Mouse (Mus musculus) layer of hippocampus, postnatal 25 days (tissue): ENCODE measurements around the gene Zdhhc8. TPM values are rescaled to one million over a fixed set of nuclear protein-coding genes. Genes with fewer than 3 reads are reported as not detected.
A peak's percentile ranks its signal among the peaks of the same experiment; 100 is the strongest.

Experiments used
- DNase-seq, 2 experiments: peaks; one replicate each; pipeline ENCODE4 v3.0.0; 2022; ENCODE audit warnings: mixed read lengths in 2 of 2, low spot score in 1 of 2; ENCODE audit errors: extremely low spot score in 1 of 2
- total RNA-seq, 2 experiments: library from RNA; stranded (reverse); gene quantifications; 2 replicates each; pipeline ENCODE4 v1.2.3; 2021

The Zdhhc8 gene
- 10 to 100 TPM; 77.0 to 95.9 TPM for total RNA-seq

DNA sequence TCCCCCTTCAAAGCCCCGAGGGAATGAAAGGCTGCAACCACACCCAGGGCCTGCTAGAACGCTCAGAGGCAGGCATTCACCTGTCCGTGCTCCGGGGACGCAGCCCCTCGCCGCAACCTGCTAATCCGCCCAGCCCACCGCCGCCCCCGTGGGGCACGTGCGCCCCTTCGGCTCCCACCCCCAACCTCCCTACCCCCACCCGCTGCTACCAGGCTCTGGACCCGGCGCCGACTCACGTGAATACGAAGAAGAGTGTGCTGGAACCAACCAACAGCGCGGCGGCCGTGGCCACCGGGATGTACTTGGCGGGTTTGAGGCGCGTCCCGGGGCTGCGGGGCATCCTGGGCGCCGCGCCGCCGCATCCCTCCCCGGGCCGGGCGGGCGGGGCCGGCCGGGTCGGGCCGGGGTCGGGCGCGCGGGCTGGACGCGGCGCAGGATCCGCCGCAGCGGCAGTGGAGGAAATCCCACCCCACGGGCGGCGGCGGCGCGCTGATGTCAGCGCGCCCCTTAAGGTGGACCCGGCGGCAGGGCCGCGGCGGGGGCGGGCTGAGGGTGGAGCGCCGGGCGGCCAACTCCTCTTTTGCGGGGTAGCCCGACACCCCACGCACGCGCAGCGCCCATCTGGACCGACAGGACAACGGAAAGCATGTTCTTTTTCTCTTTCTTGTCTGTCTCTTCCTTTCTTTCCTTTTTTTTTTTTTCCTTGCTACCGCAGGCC lies at the start of gene Zdhhc8:
Zdhhc8 (minus strand) TSS at position 466 of the 718 bp plus-strand sequence.
- peak in 1 of 2 experiments; percentile 67 for DNase-seq

DNA sequence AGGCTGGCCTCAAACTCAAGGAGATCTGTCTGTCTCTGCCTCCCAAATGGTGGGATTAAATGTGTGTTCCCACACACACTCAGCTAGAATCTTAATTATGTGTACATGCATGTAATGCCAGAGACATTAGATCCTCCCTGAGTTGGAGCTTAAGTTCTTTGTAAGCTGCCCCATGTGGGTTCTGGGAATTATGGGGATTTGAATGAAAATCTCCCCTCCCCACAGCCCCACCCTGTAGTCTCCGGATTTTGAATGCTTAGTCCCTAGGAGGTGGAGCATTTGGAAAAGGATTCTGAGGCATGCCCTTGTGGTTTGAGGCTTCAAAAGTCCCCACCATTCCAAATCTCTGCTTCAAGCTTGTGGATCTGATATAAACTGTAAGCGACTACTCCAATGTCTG lies 40.2 kb upstream of the Zdhhc8 start:
- DNase-seq = no peak

- DNase-seq = no peak
Observed at GRCm38 (mm10) chr16:18268182-18268581, 33.2 kb upstream of the Zdhhc8 start.

DNA sequence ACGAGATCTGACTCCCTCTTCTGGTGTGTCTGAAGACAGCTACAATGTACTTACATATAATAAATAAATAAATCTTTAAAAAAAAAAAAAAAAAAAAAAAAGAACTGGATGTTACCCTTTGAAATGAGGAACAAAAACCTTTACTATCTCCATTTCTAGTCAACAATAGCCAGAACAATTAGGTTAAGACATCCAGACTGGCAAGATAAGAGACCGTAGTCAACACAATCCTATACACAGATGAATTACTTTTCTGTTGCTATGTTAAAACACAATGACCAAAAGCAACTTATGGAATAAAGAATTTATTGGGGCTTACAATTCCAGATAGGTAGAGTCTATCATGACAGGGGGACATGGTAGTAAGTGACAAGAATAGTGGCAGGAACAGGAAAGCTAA lies 30.1 kb upstream of the Zdhhc8 start:
- no peak for DNase-seq

DNA sequence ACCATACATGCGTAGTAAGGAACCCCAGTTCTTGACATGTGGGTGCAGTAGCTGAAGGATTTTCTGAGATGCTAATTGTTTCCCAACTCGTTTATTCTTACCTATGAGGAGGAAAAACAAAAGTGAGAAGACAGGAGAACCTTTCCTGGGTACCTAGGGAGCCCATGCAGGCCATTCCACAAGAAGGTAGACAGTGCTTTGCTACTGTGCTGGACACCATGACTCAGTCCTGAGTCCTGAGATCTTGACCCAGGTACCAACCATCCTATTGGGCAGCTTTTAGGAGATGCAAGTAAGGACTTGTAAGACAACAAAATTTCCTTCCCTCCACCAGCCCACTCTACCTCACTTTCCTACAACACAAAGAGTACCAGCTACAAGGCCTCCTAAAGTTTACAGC lies 23.3 kb upstream of the Zdhhc8 start, which contains the start of gene Gm49776:
Gm49776 (minus strand) TSS at position 101 of the 400 bp plus-strand sequence.
- no peak for DNase-seq

DNA sequence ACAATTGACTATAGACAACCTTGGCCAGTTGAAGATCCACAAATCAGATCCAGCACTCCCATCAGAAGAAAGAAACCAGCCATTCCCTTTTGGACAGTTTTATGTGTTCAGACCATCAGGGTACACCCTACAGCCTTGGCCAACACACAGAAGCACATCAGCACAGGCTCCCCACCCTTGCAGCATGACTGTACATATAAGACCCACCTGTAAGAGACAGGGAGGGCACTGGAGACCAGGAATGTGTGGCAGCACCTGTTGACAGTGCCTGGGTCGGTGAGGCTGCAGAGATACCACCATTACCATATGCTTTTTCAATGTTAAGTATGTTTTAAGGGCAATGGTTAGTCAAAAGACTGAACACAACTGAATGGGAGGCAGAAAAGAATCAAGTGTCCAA lies 18.9 kb upstream of the Zdhhc8 start:
- no peak for DNase-seq

DNA sequence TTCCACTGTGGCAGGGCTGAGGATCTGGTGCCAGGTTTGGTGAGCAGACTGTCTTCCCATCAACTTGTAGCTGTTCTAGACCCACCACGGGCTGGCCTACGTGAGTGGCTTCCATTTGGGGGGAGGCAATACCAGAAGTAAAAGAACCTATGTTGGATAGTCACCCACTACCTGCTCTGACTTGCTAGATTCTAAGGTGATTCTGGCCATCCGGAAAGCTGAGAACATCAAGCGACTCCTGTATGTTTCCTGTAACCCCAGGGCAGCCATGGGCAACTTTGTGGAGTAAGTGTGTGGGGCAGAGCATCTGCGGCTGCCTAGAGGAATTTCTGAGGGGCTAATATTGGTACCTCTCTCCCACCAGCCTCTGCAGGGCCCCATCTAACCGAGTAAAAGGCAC lies 17.8 kb upstream of the Zdhhc8 start:
- no peak for DNase-seq

DNA sequence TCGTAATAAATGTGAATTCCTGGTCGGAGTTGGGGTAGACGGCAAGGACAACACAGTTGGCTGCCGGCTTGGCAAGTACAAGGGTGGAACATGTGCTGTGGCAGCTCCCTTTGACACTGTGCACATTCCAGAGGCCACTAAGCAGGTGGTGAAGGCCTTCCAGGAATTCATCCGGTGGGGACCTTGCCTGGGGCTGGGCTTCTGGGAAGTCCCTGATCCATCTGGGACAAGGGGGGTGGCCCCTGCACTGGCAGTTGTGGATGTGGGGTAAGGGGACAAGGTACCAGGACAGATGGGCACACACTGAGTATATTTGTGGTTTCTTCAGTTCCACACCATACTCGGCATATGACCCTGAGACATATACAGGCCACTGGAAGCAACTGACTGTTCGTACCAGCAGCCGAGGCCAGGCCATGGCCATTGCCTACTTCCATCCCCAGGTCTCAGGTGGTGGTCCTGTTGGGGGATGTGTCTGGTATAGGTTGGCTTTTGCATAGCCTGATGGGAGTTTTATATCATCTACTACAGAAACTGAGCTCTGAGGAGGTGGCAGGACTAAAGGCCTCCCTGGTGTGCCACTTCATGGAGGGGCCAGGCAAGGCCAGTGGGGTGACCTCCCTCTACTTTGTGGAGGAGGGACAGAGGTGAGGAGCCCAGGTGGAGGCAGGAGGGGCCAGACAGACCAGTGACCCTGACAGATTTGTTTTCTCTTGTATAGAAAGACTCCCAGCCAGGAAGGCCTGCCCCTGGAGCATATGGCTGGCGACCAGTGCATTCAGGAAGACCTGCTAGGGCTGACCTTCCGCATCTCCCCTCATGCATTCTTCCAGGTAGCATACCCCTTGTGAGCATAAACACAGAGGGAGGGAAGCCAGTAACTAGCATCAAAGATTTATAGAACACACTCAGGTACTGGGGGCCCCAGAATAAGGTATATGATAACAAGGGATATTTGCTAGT lies 16.2 kb upstream of the Zdhhc8 start:
- DNase-seq = no peak

DNA sequence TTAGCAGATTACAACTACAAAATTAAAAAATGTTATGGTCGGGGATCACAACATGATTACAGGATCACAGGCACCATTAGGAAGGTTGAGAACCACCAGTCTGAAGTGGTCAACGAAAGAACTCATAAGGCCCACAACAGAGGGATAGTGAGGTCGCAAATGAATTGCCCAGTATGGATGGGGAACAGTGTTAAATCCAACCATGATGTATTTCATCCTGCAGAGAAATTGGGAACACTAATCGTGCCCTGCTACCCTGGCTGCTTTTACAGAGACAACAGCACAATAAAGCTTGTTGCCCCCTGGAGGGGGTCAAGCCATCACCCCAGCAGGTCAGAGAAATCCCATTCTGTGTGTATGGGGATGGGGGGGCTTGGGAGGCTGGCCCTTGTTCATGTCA lies 15.3 kb upstream of the Zdhhc8 start:
- no peak for DNase-seq

GRCm38 (mm10) chr16:18249364-18249967 lies 14.5 kb upstream of the Zdhhc8 start:
- no peak for DNase-seq

DNA sequence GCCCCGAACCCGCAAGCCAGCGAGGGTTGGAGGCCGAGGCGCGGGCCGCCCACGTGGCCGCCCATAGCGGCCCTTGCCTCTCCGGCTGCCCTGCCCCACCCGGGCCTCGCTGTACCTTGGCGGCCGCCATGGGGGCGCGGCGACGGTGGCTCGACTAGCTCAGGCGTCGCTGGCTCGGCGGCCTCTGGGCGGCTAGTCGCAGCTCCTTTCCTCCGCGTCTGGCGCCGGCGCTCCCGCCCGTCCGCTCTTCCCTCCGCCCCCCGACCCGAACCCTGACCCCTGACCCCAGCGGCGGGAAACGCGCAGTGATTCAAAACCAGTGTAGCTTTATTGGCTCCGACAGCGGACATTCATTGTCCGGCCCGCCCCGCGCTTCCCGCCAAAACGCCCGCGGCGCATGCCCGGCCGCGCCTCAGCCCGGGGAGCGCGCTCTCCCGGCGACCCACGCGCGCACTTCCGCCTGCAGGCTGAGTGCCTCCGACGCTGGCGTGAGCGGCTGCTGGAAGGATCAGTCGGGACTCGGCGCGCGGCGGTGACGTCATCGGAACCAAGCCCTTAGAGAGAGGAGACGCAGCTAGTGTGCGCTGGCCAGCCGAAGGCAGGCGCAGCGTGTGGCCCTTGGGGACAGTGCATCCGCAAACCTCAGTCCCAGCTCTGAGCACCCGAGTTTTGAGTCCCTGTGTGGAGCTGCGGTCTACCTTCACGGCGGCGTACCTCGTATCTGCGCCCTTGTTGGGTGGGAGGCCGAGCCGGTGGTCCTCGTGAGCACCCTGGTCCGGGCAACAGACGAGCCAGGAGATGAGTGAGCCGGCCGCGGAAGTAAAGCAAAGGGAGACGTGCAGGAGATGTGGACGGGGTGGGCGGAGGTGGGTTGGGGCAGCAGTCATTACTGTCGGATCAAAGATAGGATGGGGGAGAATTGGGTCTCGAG lies 13.8 kb upstream of the Zdhhc8 start, which contains the start of the genes Trmt2a and Ranbp1:
Trmt2a (plus strand) TSS at position 247 of the 931 bp plus-strand sequence.
Ranbp1 (minus strand) TSS at position 300 of the 931 bp plus-strand sequence.
- DNase-seq = peak; percentile 96 to 97

GRCm38 (mm10) chr16:18247521-18248399 lies 12.8 kb upstream of the Zdhhc8 start:
- DNase-seq = no peak

DNA sequence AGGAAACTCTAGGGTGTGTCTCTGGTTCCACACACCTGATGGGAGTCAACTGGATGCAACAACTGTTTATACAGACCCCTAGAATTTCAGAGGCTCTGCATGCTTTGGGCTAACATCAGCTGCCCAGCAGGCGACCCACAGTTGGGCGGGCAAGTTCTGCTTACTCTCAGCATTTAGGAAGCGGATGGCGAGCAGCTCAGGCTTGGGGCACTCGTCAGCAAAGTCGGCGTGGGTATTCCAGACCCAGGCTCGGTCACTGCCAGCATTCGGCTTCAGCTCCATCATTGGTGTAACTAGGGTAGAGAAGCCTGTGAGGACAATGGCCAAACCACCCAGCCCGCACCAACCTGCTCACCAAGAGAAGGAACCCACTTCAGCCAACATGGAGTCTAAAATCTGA lies 6.6 kb upstream of the Zdhhc8 start:
- no peak for DNase-seq

GRCm38 (mm10) chr16:18236676-18237501 lies 2.0 kb upstream of the Zdhhc8 start:
- no peak for DNase-seq

DNA sequence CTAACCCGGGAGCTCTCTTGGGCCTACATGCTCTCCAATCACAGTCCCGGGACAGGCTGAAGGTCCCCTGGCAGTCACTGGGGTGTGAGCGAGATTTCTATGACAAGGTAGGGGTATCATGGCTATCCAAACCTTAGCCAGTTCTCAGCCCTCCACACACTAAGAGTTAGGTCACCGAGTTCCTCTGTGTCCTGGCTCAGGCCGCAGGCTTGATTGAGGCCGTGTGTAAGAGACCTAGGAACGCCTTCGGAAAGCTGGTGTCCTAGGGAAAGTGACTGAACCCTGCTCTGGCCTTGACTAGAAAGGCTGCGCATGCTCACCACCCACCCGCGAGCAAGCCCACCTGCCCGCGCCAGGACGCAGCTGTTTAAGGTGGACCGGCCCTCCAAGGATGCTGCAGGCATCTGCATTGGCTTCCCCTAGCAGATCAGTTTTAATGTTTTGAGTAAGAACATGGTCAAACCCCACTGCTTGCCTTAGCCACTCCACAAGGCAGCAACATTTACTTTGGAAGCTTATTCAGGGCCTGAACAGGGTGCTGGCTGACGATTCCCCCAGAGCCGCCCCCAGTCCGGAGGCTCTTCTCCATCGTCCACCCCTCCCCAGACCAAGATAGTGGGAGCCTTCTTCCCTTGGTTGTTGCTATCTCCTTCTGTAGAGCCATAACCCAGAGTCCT lies 591 bp upstream of the Zdhhc8 start:
- peak in 1 of 2 experiments; percentile 56 for DNase-seq

DNA sequence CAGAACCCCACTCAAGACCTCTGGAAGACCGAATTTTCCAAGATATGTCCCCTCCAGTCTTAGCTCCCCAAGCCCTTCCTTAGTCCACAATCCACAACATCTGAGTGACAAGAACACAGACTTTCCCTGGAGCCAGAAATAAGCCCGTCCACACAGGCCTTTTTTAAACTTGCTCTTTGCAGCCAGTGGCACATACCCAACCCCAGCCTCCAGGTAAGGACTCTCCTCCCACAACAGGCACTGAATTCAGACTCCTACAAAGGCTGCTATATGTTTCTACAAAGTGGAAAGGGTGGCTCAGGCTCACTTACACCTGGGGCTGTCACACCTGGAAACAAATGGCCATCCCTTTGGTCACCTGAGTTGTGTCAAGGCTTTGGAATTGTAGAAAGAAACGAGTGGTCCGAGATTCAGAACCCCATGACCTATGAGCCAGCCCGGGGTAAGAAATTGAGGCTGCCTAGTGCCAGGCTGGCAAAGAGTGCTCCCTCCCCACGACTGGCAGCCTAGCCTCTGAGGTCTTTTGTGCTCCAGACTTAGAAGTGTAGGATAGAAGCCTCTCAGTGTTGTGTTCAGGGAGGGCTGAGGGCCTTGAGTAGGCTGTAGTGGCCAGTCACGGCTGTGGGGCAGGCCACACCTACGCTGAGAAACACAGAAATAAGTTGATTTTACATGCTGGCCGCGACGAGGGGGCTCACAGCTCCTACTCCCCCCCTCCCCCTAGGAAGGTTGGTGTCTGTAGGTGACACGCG lies 841 bp downstream of the Zdhhc8 start:
- DNase-seq = no peak

DNA sequence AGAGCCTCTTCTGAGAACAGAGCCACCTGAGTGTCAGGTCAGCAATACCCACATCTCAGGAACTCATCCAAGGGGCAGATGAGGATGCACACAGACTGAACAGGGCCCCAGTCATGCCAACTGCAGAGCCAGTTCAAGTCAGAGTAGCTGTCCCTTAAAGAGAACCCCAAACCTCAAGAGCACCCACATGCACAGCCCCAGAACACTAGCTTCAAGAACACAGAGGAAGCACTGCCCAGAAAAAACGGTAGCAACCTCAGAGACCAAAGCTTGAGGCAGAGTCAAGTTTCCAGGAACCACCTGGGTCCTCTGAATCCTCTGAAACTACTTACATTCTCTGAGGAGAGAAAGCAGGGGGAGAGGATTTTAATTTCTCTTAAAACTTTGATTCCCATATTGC lies 1.5 kb downstream of the Zdhhc8 start:
- no peak for DNase-seq
